Mouse (Mus musculus) lung, embryonic 14.5 days (tissue): Measurements from ENCODE around the gene Lipc. TPM values are rescaled to one million over a fixed set of nuclear protein-coding genes. Genes with fewer than 3 reads are reported as not detected.
A peak's percentile ranks its signal among the peaks of the same experiment; 100 is the strongest.

Experiments used
- ATAC-seq: fragments of 200-750 bp; cut with Nextera tagmentation; 2 replicates; pipeline ENCODE4 v1.8.0; 2017; ENCODE audit warnings: mild to moderate bottlenecking, moderate TSS enrichment, moderate library complexity; ENCODE audit not compliant: insufficient read depth
- DNase-seq: peaks from one replicate; pipeline ENCODE4 v3.0.0-alpha.2; 2015
- H3K27ac ChIP-seq: fragments of 300-500 bp; sonication (generic); 2 replicates; pipeline ENCODE4 v1.5.1; 2014; ENCODE audit warnings: low read depth, mild to moderate bottlenecking, moderate library complexity
- H3K27me3 ChIP-seq: fragments of 300-500 bp; sonication (generic); 2 replicates; pipeline ENCODE4 v1.6.1; 2014; ENCODE audit warnings: low read length, control low read depth; ENCODE audit not compliant: insufficient read depth
- H3K36me3 ChIP-seq: fragments of 300-500 bp; sonication (generic); 2 replicates; pipeline ENCODE4 v1.6.1; 2014; ENCODE audit warnings: control low read depth; ENCODE audit not compliant: insufficient read depth
- H3K4me1 ChIP-seq: fragments of 300-500 bp; sonication (generic); 2 replicates; pipeline ENCODE4 v1.6.1; 2014; ENCODE audit warnings: antibody characterized with exemption, control low read depth; ENCODE audit not compliant: insufficient read depth
- H3K4me2 ChIP-seq: fragments of 300-500 bp; sonication (generic); 2 replicates; pipeline ENCODE4 v1.6.1; 2014; ENCODE audit warnings: mild to moderate bottlenecking
- H3K4me3 ChIP-seq: fragments of 300-500 bp; sonication (generic); 2 replicates; pipeline ENCODE4 v1.5.1; 2014; ENCODE audit warnings: low read depth, low read length
- H3K9ac ChIP-seq: fragments of 300-500 bp; sonication (generic); 2 replicates; pipeline ENCODE4 v1.6.1; 2014
- H3K9me3 ChIP-seq: fragments of 300-500 bp; sonication (generic); 2 replicates; pipeline ENCODE4 v1.6.1; 2016; ENCODE audit warnings: low read depth, low read length, control low read depth
- CTCF ChIP-seq: IDR thresholded peaks from 2 replicates; pipeline ENCODE4 v1.5.1; 2016; ENCODE audit warnings: antibody characterized with exemption, low read depth
- WGBS: fragments of 180-500 bp; shearing (Covaris S2); extraction: QIAGEN DNeasy Blood & Tissue Kit; methylation state at CpG from one replicate; pipeline ENCODE4 v1.1.7; 2014; 5-methylcytosine and 5-hydroxymethylcytosine counted together
- polyA plus RNA-seq: library from polyadenylated mRNA; unstranded; fragments of >200 nt; fragmentation: Nextera tagmentation; extraction: Ambion mirVana; gene quantifications from 2 replicates; pipeline ENCODE4 v1.2.1, GENCODE M21; 2014

Lipc gene
- polyA plus RNA-seq, 1 experiment from 2014 or later = 0.11 TPM

- peaks cover 5% of the 10 kb centered on the region; the same call in 1 of the 2 replicates for H3K9me3 ChIP-seq
- no peak for ATAC-seq
- DNase-seq = no peak
- no peak overlapping the region for H3K9ac ChIP-seq
- H3K27me3 ChIP-seq = no peaks in the 10 kb centered on the region
- 89% methylated on average over 2 of the region's 2 CpGs for WGBS
- H3K4me1 ChIP-seq = no peaks in the 10 kb centered on the region
- no peak overlapping the region for H3K27ac ChIP-seq
- no peak overlapping the region for H3K4me2 ChIP-seq
- H3K4me3 ChIP-seq = no peak overlapping the region
- H3K36me3 ChIP-seq = no peaks in the 10 kb centered on the region
- no peak for TF ChIP-seq CTCF
Measured at GRCm38 (mm10) chr9:70979641-70980040, 27.6 kb upstream of the Lipc start.

GRCm38 (mm10) chr9:70979171-70979570, 27.1 kb upstream of the Lipc start:
- DNase-seq (no peak), ATAC-seq (no peak)
- H3K27ac ChIP-seq = no peak overlapping the region
- H3K27me3 ChIP-seq = no peaks in the 10 kb centered on the region
- no peaks in the 10 kb centered on the region for H3K36me3 ChIP-seq
- no peak for TF ChIP-seq CTCF
- no peaks in the 10 kb centered on the region for H3K4me1 ChIP-seq
- peaks cover 5% of the 10 kb centered on the region; the same call in 1 of the 2 replicates for H3K9me3 ChIP-seq
- H3K4me3 ChIP-seq = no peak overlapping the region
- no peak overlapping the region for H3K4me2 ChIP-seq
- no peak overlapping the region for H3K9ac ChIP-seq
- WGBS = 89% methylated on average over 5 of the region's 5 CpGs

GRCm38 (mm10) chr9:70977392-70977791, 25.4 kb upstream of the Lipc start:
- Histone ChIP-seq H3K36me3 (no peaks in the 10 kb centered on the region), H3K4me3 (no peak overlapping the region), H3K4me1 (no peaks in the 10 kb centered on the region), H3K9me3 (peaks cover 5% of the 10 kb centered on the region; the same call in 1 of the 2 replicates), H3K27ac (no peak overlapping the region), H3K9ac (no peak overlapping the region), H3K4me2 (no peak overlapping the region), H3K27me3 (no peaks in the 10 kb centered on the region)
- 46% methylated on average over 1 of the region's 1 CpGs for WGBS
- ATAC-seq (no peak), DNase-seq (peak; percentile 50)
- TF ChIP-seq CTCF = no peak

DNA sequence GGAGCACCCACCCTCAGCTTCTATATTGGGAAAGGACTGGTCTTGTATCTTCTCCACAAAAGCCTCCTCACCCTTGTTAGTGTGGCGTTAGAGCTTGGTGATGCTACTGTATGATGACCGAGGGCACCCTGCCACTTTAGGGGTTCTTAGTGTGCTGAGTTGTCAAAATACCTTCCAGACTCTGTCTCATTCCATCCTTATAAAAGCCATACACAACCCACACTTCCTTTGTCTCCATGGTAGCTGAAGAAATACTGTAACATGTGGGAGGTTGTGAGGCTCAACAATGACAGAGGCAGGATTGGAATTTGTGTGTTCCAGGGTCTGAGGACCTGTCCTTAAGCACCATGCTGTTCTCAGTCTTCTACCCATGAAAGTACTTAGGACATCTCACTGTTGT, 23.9 kb upstream of the Lipc start:
- Histone ChIP-seq H3K4me3 (no peak overlapping the region), H3K9ac (no peak overlapping the region), H3K27ac (no peak overlapping the region), H3K9me3 (peaks cover 5% of the 10 kb centered on the region; the same call in 1 of the 2 replicates), H3K4me2 (no peak overlapping the region), H3K27me3 (no peaks in the 10 kb centered on the region), H3K36me3 (no peaks in the 10 kb centered on the region), H3K4me1 (no peaks in the 10 kb centered on the region)
- no peak for TF ChIP-seq CTCF
- no peak for ATAC-seq
- DNase-seq = no peak
- WGBS = 97% methylated on average over 2 of the region's 2 CpGs

DNA sequence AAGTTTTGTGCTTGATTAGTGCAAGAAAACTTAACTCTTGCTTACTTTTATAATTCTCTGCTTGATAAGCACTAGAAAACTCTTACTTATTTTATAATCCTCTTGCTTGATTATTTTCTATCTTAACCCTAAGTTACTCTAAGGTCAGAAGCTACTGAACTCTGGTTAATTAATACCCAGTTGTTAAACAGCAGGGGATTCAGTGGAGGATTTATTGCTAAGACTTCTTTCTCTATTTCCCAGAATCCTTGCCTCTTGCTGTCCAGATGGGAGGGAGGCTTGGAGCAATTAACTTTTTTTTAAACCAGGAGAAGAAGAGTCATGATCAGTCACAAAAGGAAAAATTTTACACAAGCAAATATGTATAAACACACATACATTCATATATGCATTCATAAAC, 21.3 kb upstream of the Lipc start:
- Histone ChIP-seq H3K4me3 (no peak overlapping the region), H3K27ac (no peak overlapping the region), H3K4me1 (no peaks in the 10 kb centered on the region), H3K9ac (no peak overlapping the region), H3K36me3 (no peaks in the 10 kb centered on the region), H3K4me2 (no peak overlapping the region), H3K9me3 (no peaks in the 10 kb centered on the region), H3K27me3 (no peaks in the 10 kb centered on the region)
- TF ChIP-seq CTCF = no peak
- DNase-seq = no peak
- ATAC-seq = no peak

- Histone ChIP-seq H3K4me3 (no peak overlapping the region), H3K4me1 (no peaks in the 10 kb centered on the region), H3K27me3 (no peaks in the 10 kb centered on the region), H3K27ac (no peak overlapping the region), H3K4me2 (no peak overlapping the region), H3K9me3 (no peaks in the 10 kb centered on the region), H3K36me3 (no peaks in the 10 kb centered on the region), H3K9ac (no peak overlapping the region)
- WGBS = 65% methylated on average over 3 of the region's 3 CpGs
- ATAC-seq (no peak), DNase-seq (no peak)
- TF ChIP-seq CTCF = no peak
Measured at GRCm38 (mm10) chr9:70969244-70969643, 17.2 kb upstream of the Lipc start.

- no peak for TF ChIP-seq CTCF
- Histone ChIP-seq H3K27me3 (no peaks in the 10 kb centered on the region), H3K36me3 (no peaks in the 10 kb centered on the region), H3K4me3 (no peak overlapping the region), H3K9me3 (no peaks in the 10 kb centered on the region), H3K4me1 (no peaks in the 10 kb centered on the region), H3K27ac (no peak overlapping the region), H3K9ac (no peak overlapping the region), H3K4me2 (no peak overlapping the region)
- 70% methylated on average over 17 of the region's 17 CpGs for WGBS
- no peak for ATAC-seq
- no peak for DNase-seq
Measured at GRCm38 (mm10) chr9:70965999-70966994, 14.3 kb upstream of the Lipc start.
